Mouse (Mus musculus) liver, embryonic 13.5 days (tissue): Measurements from ENCODE around the gene Tlcd2. TPM values are rescaled to one million over a fixed set of nuclear protein-coding genes. Genes with fewer than 3 reads are reported as not detected.
A peak's percentile ranks its signal among the peaks of the same experiment; 100 is the strongest.

Experiments used
- ATAC-seq: fragments of 200-750 bp; cut with Nextera tagmentation; 2 replicates; pipeline ENCODE4 v1.8.0; 2017; ENCODE audit warnings: low read depth, mild to moderate bottlenecking, moderate number of reproducible peaks, moderate library complexity
- DNase-seq: peaks from one replicate; pipeline ENCODE4 v3.0.0; 2022
- H3K27ac ChIP-seq: fragments of 300-500 bp; sonication (generic); 2 replicates; pipeline ENCODE4 v1.5.1; 2015; ENCODE audit warnings: moderate library complexity, mild to moderate bottlenecking, inconsistent platforms
- H3K27me3 ChIP-seq: fragments of 300-500 bp; sonication (generic); 2 replicates; pipeline ENCODE4 v1.6.1; 2015; ENCODE audit warnings: mild to moderate bottlenecking, inconsistent platforms
- H3K36me3 ChIP-seq: fragments of 300-500 bp; sonication (generic); 2 replicates; pipeline ENCODE4 v1.6.1; 2015; ENCODE audit warnings: mild to moderate bottlenecking, inconsistent platforms
- H3K4me1 ChIP-seq: fragments of 300-500 bp; sonication (generic); replicated peaks from 2 replicates; pipeline ENCODE4 v1.6.1; 2015; ENCODE audit warnings: inconsistent platforms
- H3K4me2 ChIP-seq: fragments of 300-500 bp; sonication (generic); 2 replicates; pipeline ENCODE4 v1.6.1; 2015; ENCODE audit warnings: inconsistent platforms, mild to moderate bottlenecking, moderate library complexity
- H3K4me3 ChIP-seq: fragments of 300-500 bp; sonication (generic); replicated peaks from 2 replicates; pipeline ENCODE4 v1.5.1; 2015; ENCODE audit warnings: mild to moderate bottlenecking, inconsistent platforms
- H3K9ac ChIP-seq: fragments of 300-500 bp; sonication (generic); 2 replicates; pipeline ENCODE4 v1.6.1; 2015; ENCODE audit warnings: mild to moderate bottlenecking, inconsistent platforms
- H3K9me3 ChIP-seq: fragments of 300-500 bp; sonication (generic); replicated peaks from 2 replicates; pipeline ENCODE4 v1.6.1; 2016; ENCODE audit warnings: inconsistent platforms
- WGBS: fragments of 180-500 bp; shearing (Covaris S2); methylation state at CpG from one replicate; pipeline ENCODE4 v1.1.7; 2015; ENCODE audit not compliant: insufficient replicate concordance; 5-methylcytosine and 5-hydroxymethylcytosine counted together
- polyA plus RNA-seq: library from polyadenylated mRNA; unstranded; fragments of >200 nt; fragmentation: Nextera tagmentation; extraction: Ambion mirVana; gene quantifications from 2 replicates; pipeline ENCODE4 v1.2.1, GENCODE M21; 2015

The Tlcd2 gene
- polyA plus RNA-seq, 1 experiment from 2014 or later = 18.8 TPM

DNA sequence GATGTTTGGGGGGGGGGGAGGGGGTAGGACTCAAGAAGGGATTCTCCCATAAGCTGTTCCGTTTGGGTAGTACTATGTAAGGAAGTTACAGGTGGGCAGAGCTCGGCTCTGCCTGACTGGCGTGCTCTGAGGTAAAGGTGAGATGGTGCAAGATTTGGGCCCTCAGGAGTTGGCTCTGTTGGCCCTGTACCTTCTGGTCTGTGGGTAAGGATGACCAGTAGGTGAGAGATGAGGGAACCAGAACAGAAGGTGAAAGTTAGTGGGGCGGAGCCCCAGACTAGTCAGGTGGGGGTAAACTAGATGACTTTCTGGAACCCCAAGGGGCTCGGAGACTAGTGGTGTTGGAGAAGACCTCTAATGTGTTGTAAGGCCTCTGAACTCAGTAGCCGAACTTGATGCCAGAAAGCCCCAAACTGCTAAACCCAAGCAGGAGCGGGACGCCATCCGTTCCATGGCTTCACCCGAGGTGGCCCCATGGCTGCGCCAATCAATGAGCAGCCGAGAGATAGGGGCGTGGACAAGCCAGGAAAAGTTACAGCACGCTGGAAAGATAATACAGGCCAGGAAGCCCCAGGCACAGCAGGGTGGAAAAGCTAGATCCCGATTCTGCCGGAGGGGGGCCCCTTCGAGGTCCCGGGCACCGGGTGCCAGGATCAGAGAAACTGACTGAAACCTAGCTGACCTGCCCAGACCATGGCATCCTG, 6.1 kb downstream of the Tlcd2 start:
- no peaks in the 10 kb centered on the region for H3K9me3 ChIP-seq
- 17% methylated on average over 19 of the region's 19 CpGs for WGBS
- H3K36me3 ChIP-seq = peaks cover 34% of the 10 kb centered on the region
- peak overlapping the region; percentile 66 for H3K4me3 ChIP-seq
- DNase-seq = peak; percentile 71
- ATAC-seq = peak; percentile 83
- no peaks in the 10 kb centered on the region for H3K27me3 ChIP-seq
- H3K4me2 ChIP-seq = peak overlapping the region; percentile 96
- H3K27ac ChIP-seq = peak overlapping the region; percentile 71
- H3K4me1 ChIP-seq = peaks cover 75% of the 10 kb centered on the region
- H3K9ac ChIP-seq = peak overlapping the region; percentile 79

DNA sequence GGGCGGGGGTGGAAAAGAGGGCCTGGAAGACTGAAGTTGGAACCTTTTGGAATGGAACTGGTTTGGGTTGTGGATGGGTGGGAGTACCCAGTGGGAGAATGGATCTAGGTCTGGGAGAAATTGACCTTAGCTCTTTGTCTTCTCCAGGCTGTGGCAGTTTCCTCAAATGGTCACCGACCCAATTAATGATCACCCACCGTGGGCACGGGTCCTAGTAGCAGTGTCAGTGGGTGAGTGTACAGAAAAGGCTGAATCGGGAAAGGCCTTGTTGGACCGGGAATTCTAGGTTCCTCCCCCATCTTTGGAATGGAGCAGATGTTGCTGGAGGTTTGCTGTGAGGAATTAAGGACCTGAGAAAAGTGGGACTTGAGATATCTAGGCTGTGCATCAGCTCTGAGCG, 6.9 kb downstream of the Tlcd2 start:
- peak; percentile 4; the same call in 1 of the 2 replicates for ATAC-seq
- H3K9me3 ChIP-seq = no peaks in the 10 kb centered on the region
- H3K4me1 ChIP-seq = peaks cover 75% of the 10 kb centered on the region
- peak overlapping the region; percentile 79 for H3K9ac ChIP-seq
- no peaks in the 10 kb centered on the region for H3K27me3 ChIP-seq
- 53% methylated on average over 7 of the region's 7 CpGs for WGBS
- no peak for DNase-seq
- peak overlapping the region; percentile 44; the same call in 1 of the 2 replicates for H3K27ac ChIP-seq
- peaks cover 33% of the 10 kb centered on the region for H3K36me3 ChIP-seq
- peak overlapping the region; percentile 66 for H3K4me3 ChIP-seq
- peak overlapping the region; percentile 96 for H3K4me2 ChIP-seq

DNA sequence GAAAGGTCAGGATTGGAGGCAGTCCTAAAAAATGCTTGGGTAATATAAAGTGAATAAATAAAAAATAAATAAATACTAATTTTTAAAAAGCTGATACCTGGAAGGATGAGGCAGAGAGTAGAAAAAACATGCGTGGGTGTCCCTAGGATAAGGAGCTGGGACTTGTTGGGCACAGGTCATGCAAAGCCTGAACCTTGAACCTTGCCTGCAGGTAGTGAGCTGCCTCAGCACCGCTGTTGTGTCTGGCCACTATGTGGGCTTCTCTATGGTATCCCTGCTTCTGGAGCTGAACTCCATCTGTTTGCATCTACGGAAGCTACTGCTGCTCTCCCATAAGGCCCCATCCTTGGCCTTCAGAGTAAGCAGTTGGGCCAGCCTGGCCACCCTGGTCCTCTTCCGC, 7.7 kb downstream of the Tlcd2 start:
- Histone ChIP-seq H3K4me3 (no peak overlapping the region), H3K9ac (no peak overlapping the region; the same call in 1 of the 2 replicates), H3K36me3 (peaks cover 24% of the 10 kb centered on the region), H3K27ac (peak overlapping the region; percentile 53; the same call in 1 of the 2 replicates), H3K4me2 (peak overlapping the region; percentile 96; the same call in 1 of the 2 replicates), H3K27me3 (no peaks in the 10 kb centered on the region), H3K4me1 (peaks cover 68% of the 10 kb centered on the region), H3K9me3 (no peaks in the 10 kb centered on the region)
- WGBS = 82% methylated on average over 4 of the region's 4 CpGs
- no peak for DNase-seq
- ATAC-seq = no peak

DNA sequence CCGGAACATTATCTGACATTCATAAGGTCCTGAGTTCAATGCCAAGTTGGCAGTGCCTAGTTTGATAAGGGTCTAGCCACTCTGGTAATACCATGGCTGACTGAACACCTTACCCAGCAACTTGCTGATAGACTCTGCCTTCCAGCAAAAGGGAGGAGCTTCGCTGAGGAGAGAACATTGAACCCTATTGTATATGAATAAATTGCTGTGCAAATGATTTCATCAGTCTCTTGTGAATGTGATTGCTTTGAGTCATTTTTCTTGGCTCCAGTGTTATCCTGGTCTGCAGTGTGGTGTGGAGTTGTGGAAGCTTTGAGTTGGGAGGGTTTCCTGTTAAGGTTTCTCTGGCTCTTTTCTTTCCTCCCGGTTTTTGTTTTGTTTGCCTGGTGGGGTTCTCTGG, 9.2 kb downstream of the Tlcd2 start:
- WGBS = 64% methylated on average over 3 of the region's 3 CpGs
- H3K27ac ChIP-seq = 0 out of 2 replicates have a peak overlapping the region, but pooled peaks have one; percentile 12
- no peaks in the 10 kb centered on the region for H3K27me3 ChIP-seq
- peaks cover 10% of the 10 kb centered on the region for H3K36me3 ChIP-seq
- H3K4me3 ChIP-seq = no peak overlapping the region
- H3K9ac ChIP-seq = no peak overlapping the region
- ATAC-seq (no peak), DNase-seq (no peak)
- H3K4me1 ChIP-seq = peaks cover 59% of the 10 kb centered on the region
- H3K4me2 ChIP-seq = no peak overlapping the region
- no peaks in the 10 kb centered on the region for H3K9me3 ChIP-seq

DNA sequence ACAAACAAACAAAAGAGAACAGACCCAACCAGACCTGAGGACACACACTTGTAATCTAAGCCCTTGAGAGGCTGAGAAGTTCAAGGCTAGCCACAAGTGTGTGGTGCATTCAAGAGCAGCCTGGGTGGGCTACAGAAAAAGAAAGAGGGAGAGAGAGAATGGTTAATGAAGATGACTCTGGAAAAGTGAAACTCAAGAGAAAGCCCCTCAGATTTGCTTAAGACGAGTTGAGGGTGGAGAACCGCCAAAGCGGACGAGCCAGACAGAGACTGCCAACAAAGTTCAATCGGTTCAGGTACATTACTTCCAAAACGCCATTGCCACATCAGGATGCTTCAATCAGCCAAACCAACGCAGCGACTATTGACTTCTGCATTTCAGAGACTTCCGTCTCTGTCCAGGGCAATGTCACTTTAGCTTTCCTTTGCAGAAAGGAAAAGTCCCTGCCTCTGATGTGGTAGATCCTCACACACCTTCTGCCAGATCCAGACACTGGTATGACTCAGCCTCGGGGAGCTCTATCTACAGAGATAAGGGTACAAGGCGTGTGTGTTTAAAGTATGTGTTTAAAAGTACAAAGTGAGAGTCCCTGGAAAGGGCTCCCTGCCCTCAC, 11.1 kb downstream of the Tlcd2 start:
- peak overlapping the region; percentile 31; the same call in 1 of the 2 replicates for H3K9ac ChIP-seq
- ATAC-seq = peak; percentile 58
- H3K9me3 ChIP-seq = no peaks in the 10 kb centered on the region
- H3K27ac ChIP-seq = peak overlapping the region; percentile 63; the same call in 1 of the 2 replicates
- peaks cover 48% of the 10 kb centered on the region for H3K4me1 ChIP-seq
- no peaks in the 10 kb centered on the region for H3K27me3 ChIP-seq
- no peaks in the 10 kb centered on the region for H3K36me3 ChIP-seq
- H3K4me2 ChIP-seq = peak overlapping the region; percentile 27
- no peak for DNase-seq
- H3K4me3 ChIP-seq = no peak overlapping the region
- WGBS = 37% methylated on average over 11 of the region's 11 CpGs

DNA sequence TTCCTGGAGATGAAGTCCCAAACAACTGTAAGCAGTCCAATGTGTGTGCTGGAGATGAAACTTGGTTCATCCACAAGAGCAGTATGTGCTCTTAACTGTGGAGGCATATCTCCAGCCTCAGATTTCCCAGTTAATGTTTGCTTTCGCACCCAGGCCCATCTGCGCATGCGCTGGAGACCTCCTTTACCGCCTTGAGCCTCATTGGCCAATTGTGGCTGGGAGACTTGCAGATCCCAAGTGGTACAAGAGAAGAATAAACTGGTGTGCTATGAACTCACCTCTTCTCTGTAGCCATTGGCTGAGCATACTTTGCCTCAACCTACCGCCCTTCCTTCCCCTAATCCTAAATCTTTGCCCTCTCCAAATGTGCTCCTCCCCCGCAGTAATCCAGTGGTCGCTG, 11.9 kb downstream of the Tlcd2 start:
- Histone ChIP-seq H3K36me3 (no peaks in the 10 kb centered on the region), H3K9ac (no peak overlapping the region), H3K27me3 (peaks cover 3% of the 10 kb centered on the region; the same call in 1 of the 2 replicates), H3K4me1 (peaks cover 40% of the 10 kb centered on the region), H3K4me2 (no peak overlapping the region; the same call in 1 of the 2 replicates), H3K9me3 (no peaks in the 10 kb centered on the region), H3K27ac (peak overlapping the region; percentile 63), H3K4me3 (no peak overlapping the region)
- no peak for ATAC-seq
- DNase-seq = no peak
- WGBS = 70% methylated on average over 7 of the region's 7 CpGs

DNA sequence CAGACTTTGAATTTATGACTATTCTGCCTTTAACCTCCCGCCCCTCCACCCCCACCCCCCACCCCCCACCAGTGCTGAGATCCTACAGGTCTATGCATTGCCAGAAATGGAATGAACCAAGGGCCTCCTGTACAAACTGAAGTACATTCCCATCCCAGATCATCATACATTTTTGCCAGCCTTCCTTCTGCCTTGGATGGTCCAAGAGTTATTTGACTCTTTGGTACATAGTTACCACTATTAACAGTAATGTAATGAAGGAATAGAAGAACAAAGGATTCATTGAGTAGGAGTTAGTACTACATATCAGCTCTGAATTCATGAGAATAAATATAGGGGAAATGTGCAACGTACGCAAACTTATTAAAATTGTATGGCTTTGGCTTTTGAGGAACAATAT, 24.7 kb downstream of the Tlcd2 start:
- Histone ChIP-seq H3K9me3 (no peaks in the 10 kb centered on the region), H3K4me1 (peaks cover 25% of the 10 kb centered on the region), H3K27ac (no peak overlapping the region), H3K27me3 (0 out of 2 replicates have a peak, but pooled peaks cover 4% of the 10 kb centered on the region), H3K9ac (no peak overlapping the region), H3K36me3 (peaks cover 34% of the 10 kb centered on the region), H3K4me3 (no peak overlapping the region), H3K4me2 (peak overlapping the region; percentile 19; the same call in 1 of the 2 replicates)
- 0 out of 2 replicates have a peak, but pooled peaks have one; percentile 2 for ATAC-seq
- WGBS = 23% methylated on average over 3 of the region's 3 CpGs
- DNase-seq = no peak

DNA sequence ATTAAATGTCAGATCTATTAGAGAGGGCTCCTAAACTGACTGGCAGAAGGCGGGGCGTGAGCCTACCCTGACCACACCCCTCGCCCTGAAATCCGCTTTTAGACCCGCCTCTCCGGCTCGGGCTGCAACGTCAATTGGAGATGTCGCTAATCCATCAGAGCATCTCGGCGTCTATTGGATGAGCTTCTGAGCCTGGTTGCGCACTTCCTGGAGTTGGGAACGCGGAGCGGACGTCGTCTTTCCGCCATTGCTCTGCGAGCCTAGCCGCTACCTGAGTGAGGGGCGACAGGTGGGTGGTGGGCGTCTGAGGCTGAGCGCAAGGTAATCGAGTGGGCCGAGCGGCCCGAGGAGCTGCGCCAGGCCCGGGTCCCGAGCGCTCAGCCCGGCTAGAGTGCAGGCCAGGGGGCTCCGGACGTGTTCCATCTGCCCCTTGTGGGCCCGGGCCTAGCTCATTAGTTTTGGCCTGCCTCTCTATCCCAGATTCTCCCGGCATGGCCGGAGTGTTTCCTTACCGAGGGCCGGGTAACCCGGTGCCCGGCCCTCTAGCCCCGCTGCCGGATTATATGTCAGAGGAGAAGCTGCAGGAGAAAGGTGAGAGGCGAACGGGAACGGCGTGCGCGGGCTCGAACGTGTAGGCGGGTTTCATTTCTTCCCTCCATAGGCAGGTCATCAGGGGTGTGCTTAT, 25.2 kb downstream of the Tlcd2 start, which contains the start of gene Prpf8:
Gene Prpf8, plus strand, starts transcription at position 216 of the 685 bp plus-strand sequence.
- peak; percentile 99 for ATAC-seq
- no peaks in the 10 kb centered on the region for H3K9me3 ChIP-seq
- peaks cover 25% of the 10 kb centered on the region for H3K4me1 ChIP-seq
- H3K36me3 ChIP-seq = peaks cover 39% of the 10 kb centered on the region
- 0 out of 2 replicates have a peak, but pooled peaks cover 4% of the 10 kb centered on the region for H3K27me3 ChIP-seq
- H3K27ac ChIP-seq = peak within 1 kb of the TSS; percentile 80
- H3K4me3 ChIP-seq = peak within 1 kb of the TSS; percentile 96
- peak; percentile 97 for DNase-seq
- peak within 1 kb of the TSS; percentile 95 for H3K9ac ChIP-seq
- H3K4me2 ChIP-seq = peak within 1 kb of the TSS; percentile 92
- under 1% methylated on average over 52 of the region's 52 CpGs for WGBS

DNA sequence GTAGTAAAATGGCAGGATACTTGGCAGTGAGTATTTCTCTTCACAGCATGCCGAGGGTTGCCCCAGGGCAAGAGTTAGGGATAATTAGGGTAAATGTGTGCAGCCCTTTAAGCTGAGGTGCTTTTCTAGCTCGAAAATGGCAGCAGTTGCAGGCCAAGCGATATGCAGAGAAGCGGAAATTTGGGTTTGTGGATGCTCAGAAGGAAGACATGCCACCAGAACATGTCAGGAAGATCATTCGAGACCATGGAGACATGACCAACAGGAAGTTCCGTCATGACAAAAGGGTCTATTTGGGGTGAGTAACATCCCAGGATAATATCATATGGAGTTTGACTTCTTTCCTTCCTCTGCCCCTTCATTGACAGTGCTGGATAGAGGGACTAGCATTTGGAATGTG, 26.0 kb downstream of the Tlcd2 start:
- no peaks in the 10 kb centered on the region for H3K9me3 ChIP-seq
- peak overlapping the region; percentile 95 for H3K9ac ChIP-seq
- ATAC-seq = no peak
- peak overlapping the region; percentile 92 for H3K4me2 ChIP-seq
- WGBS = 15% methylated on average over 6 of the region's 6 CpGs
- peaks cover 47% of the 10 kb centered on the region for H3K36me3 ChIP-seq
- H3K4me1 ChIP-seq = peaks cover 25% of the 10 kb centered on the region
- peak overlapping the region; percentile 80; the same call in 1 of the 2 replicates for H3K27ac ChIP-seq
- DNase-seq = no peak
- H3K27me3 ChIP-seq = 0 out of 2 replicates have a peak, but pooled peaks cover 4% of the 10 kb centered on the region
- peak overlapping the region; percentile 96 for H3K4me3 ChIP-seq

DNA sequence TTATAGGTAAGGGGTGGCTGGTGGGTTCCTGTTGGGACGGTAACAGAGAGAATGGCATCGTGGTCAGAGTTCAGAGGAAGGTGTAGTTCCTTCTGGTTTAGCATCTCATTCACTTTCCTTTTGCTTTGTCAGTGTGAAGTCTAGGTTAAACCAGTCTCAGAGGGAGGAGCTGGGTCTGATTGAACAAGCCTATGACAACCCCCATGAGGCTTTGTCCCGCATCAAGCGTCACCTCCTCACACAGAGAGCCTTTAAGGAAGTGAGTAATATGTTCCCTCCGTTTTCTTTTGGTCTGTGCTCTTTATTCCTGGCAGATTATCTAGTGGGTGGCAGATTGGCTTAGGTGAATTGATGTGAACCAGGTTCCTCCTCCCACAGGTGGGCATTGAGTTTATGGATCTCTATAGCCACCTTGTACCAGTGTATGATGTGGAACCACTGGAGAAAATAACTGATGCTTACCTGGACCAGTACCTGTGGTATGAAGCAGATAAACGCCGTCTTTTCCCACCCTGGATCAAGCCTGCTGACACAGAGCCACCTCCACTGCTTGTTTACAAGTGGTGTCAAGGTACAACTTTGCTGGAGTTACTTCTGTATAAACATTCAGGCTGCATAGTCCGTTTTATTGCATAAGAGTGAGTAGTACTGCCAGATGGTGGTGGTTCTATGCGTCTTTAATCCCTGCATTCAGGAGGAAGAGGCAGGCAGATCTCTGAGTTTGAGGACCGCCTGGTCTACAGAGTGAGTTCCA, 33.0 kb downstream of the Tlcd2 start:
- DNase-seq = no peak
- 83% methylated on average over 10 of the region's 10 CpGs for WGBS
- Histone ChIP-seq H3K9ac (no peak overlapping the region), H3K27ac (no peak overlapping the region), H3K4me2 (no peak overlapping the region), H3K4me3 (no peak overlapping the region), H3K9me3 (no peaks in the 10 kb centered on the region), H3K27me3 (no peaks in the 10 kb centered on the region), H3K36me3 (peaks cover 100% of the 10 kb centered on the region), H3K4me1 (no peaks in the 10 kb centered on the region)
- ATAC-seq = no peak
